Mouse (Mus musculus): ENCODE results near the gene Disc1.

GRCm38 (mm10) chr8:125199197-125199939 is 145.4 kb downstream of the Disc1 start:
- TF ChIP-seq CTCF (IDR thresholded peaks at IDR 0.05) (no peak), POLR2A (IDR thresholded peaks at IDR 0.05; ENCODE audit: insufficient read depth, low read depth, low read length) (no peak)

All from heart, adult 2 months (tissue).